Mouse (Mus musculus): ENCODE measurements around the gene Uri1.

Gene Uri1

GRCm38 (mm10) chr7:38015356-38015755 lies 8.0 kb downstream of the Uri1 start:
- DNase-seq (ENCODE audit: low read depth in 1 of 2, low spot score in 2 of 2), result no peak

GRCm38 (mm10) chr7:38013946-38014345 lies 9.4 kb downstream of the Uri1 start:
- no peak for DNase-seq (ENCODE audit: low read depth in 1 of 2, low spot score in 2 of 2)

GRCm38 (mm10) chr7:38012811-38013210 lies 10.5 kb downstream of the Uri1 start:
- no peak for DNase-seq (ENCODE audit: low read depth in 1 of 2, low spot score in 2 of 2)

GRCm38 (mm10) chr7:38008359-38008758 lies 15.0 kb downstream of the Uri1 start:
- DNase-seq (ENCODE audit: low read depth in 1 of 2, low spot score in 2 of 2), result no peak

GRCm38 (mm10) chr7:38002451-38002850 lies 20.9 kb downstream of the Uri1 start:
- no peak for DNase-seq (ENCODE audit: low read depth in 1 of 2, low spot score in 2 of 2)

- DNase-seq (ENCODE audit: low read depth in 1 of 2, low spot score in 2 of 2), result no peak
Measured at GRCm38 (mm10) chr7:37999691-38000090, 23.7 kb downstream of the Uri1 start.

GRCm38 (mm10) chr7:37992861-37993260 lies 30.5 kb downstream of the Uri1 start:
- no peak for DNase-seq (ENCODE audit: low read depth in 1 of 2, low spot score in 2 of 2)

GRCm38 (mm10) chr7:37984866-37985265 lies 38.5 kb downstream of the Uri1 start:
- no peak for DNase-seq (ENCODE audit: low read depth in 1 of 2, low spot score in 2 of 2)

- DNase-seq (ENCODE audit: low read depth in 1 of 2, low spot score in 2 of 2), result no peak
Measured at GRCm38 (mm10) chr7:37983471-37983870, 39.9 kb downstream of the Uri1 start.

GRCm38 (mm10) chr7:37979729-37980128 lies 43.6 kb downstream of the Uri1 start:
- DNase-seq (ENCODE audit: low read depth in 1 of 2, low spot score in 2 of 2), result no peak

GRCm38 (mm10) chr7:37978412-37978811 lies 44.9 kb downstream of the Uri1 start:
- DNase-seq (ENCODE audit: low read depth in 1 of 2, low spot score in 2 of 2), result no peak

GRCm38 (mm10) chr7:37977676-37978075 lies 45.7 kb downstream of the Uri1 start:
- no peak for DNase-seq (ENCODE audit: low read depth in 1 of 2, low spot score in 2 of 2)

GRCm38 (mm10) chr7:37972999-37973555 lies 50.3 kb downstream of the Uri1 start:
- no peak for DNase-seq (ENCODE audit: low read depth in 1 of 2, low spot score in 2 of 2)

- DNase-seq (ENCODE audit: low read depth in 1 of 2, low spot score in 2 of 2), result no peak
Measured at GRCm38 (mm10) chr7:37972571-37972970, 50.8 kb downstream of the Uri1 start.

GRCm38 (mm10) chr7:37962326-37962725 lies 61.0 kb downstream of the Uri1 start:
- DNase-seq (ENCODE audit: low read depth in 1 of 2, low spot score in 2 of 2), result no peak

GRCm38 (mm10) chr7:37961247-37961646 lies 62.1 kb downstream of the Uri1 start:
- DNase-seq (ENCODE audit: low read depth in 1 of 2, low spot score in 2 of 2), result no peak

GRCm38 (mm10) chr7:37951841-37952240 lies 71.5 kb downstream of the Uri1 start:
- DNase-seq (ENCODE audit: low read depth in 1 of 2, low spot score in 2 of 2), result no peak

- no peak for DNase-seq (ENCODE audit: low read depth in 1 of 2, low spot score in 2 of 2)
Measured at GRCm38 (mm10) chr7:37936459-37936858, 86.9 kb downstream of the Uri1 start.

- no peak for DNase-seq (ENCODE audit: low read depth in 1 of 2, low spot score in 2 of 2)
Measured at GRCm38 (mm10) chr7:37935786-37936185, 87.6 kb downstream of the Uri1 start.

- no peak for DNase-seq (ENCODE audit: low read depth in 1 of 2, low spot score in 2 of 2)
Measured at GRCm38 (mm10) chr7:37934770-37935182, 88.6 kb downstream of the Uri1 start.

- DNase-seq (ENCODE audit: low read depth in 1 of 2, low spot score in 2 of 2), result no peak
Measured at GRCm38 (mm10) chr7:37933754-37934308, 89.5 kb downstream of the Uri1 start.

- DNase-seq (ENCODE audit: low read depth in 1 of 2, low spot score in 2 of 2), result no peak
Measured at GRCm38 (mm10) chr7:37931631-37932030, 91.7 kb downstream of the Uri1 start.

GRCm38 (mm10) chr7:37929738-37930137 lies 93.6 kb downstream of the Uri1 start:
- no peak for DNase-seq (ENCODE audit: low read depth in 1 of 2, low spot score in 2 of 2)
